Mouse (Mus musculus): ENCODE results near the gene St6gal1.

- TF ChIP-seq CTCF (IDR thresholded peaks at IDR 0.05; ENCODE audit: low read depth), result no peak
- TF ChIP-seq EP300 (optimal IDR thresholded peaks at IDR 0.05), result no peak
These were observed 26.3 kb downstream of the St6gal1 start for GRCm38 (mm10) chr16:23250556-23251444.

Data from stomach, postnatal 0 days (tissue).